Mouse (Mus musculus) frontal cortex, postnatal 25 days (tissue): ENCODE data around the gene Romo1.
"Not testable (repeated sequence)": the region's sequence is repeated elsewhere in the genome, so short reads cannot be mapped to it uniquely, and the experiment has no call there.

Source experiments
- DNase-seq, 2 experiments: peaks; one replicate each; pipeline ENCODE4 v3.0.0; 2022; ENCODE audit warnings: low spot score in 2 of 2

Romo1 gene

DNA sequence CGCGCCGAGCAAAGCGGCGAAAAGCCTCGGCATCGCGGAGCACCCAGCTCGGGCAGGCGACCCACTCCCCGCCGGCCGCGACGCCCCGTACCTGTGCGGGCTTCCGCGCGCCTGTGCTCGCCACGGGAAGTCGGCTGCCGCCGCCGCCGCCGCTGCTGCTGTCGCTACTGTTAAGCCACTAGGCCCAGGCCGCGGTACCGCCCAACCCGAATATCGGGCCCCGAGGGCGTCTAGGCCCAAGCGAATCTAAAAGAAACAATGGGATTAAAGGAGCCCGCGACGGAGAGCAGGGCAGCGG lies 35.9 kb downstream of the Romo1 start:
- DNase-seq, result no peak

DNA sequence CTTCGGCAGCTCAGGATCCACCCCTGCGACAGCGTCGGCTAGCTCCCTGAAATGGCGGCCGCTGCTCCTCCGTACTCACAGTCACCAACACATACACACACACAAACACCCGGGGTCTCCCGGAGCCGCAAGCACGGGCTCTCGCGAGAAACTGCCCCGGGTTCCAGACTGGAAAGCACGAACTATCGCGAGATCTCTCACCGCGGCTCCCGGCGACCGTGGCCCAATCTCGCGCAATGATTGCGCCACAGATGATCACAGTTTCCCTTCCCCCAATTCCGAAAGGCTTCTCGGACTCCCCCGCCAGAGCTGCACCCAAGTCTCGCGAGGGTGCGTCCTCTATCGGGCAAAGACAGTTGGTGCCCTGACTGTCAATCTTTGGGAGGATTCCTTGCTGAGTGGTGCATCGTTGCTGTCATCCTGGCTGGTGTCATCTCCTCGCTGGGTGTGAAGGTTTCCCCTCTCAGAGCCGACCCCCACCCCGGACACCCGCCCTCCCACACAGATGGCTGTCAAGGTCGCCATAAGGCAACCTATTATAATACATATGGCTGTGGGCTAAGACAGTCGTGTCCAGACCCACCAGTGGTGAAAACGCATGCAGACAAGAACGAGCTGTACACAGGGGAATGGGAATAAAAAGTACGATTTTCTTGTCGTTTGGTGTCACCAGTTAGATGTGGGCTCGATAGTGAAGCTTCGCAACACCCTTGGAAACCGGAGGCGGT lies 36.4 kb downstream of the Romo1 start, which contains the start of gene Rbm39:
Gene Rbm39 (minus strand): TSS at position 145 of the 728 bp plus-strand sequence.
- peak; percentile 100 for DNase-seq

DNA sequence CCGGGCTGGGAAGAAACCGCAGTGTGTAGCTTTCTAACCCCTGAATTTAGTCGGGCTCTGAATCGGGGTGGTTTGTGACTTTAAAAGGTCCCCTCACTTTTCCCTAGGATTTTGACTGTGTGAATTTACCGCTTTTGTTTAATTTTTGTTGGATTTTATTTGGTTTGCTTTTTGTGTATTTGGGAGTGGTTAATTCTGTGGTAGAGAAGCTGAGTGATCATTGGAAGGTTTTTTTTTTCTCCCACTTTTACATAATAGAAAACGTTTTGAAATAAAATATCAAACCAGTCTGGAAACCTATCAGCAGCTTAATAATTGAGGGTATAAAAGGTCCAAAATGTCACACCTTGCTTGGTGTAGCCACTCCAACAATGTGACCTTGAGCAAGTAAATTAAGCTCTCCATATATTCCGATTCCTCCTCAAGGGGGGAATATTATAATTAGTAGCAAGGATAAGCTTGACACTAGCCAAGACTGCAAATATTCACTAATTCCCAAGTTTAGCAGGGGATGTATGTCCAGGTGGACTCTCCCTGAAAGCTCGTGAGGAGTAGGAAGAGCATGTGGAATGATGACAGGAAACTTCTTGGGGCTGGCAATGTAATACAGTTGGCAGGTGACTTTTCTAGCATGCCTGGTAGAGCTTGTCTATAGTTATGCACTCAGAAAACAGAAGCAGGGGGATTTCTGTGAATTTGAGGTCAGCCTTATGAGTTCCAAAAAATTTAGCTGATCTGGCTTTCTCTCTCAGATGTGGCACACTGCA lies 37.2 kb downstream of the Romo1 start:
- no peak for DNase-seq

DNA sequence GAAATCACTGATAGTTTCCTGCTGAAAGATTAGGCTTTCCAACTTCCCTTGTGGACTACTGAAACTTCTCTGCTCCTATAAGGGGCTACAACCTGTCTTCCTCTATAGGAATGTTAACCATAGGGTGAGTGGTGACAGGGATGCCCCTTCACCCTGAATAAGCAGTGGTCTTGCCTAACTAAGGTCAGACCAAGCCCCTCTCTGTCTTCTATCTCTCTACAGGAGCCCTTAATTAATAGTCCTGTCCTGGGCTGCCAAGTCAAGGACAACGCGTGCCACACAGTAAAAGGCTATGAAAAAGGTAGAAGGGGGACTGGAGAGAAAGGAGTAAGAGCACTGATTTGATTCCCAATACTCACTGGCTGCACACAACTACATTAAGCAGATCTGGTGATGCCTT lies 37.8 kb downstream of the Romo1 start:
- no peak for DNase-seq

DNA sequence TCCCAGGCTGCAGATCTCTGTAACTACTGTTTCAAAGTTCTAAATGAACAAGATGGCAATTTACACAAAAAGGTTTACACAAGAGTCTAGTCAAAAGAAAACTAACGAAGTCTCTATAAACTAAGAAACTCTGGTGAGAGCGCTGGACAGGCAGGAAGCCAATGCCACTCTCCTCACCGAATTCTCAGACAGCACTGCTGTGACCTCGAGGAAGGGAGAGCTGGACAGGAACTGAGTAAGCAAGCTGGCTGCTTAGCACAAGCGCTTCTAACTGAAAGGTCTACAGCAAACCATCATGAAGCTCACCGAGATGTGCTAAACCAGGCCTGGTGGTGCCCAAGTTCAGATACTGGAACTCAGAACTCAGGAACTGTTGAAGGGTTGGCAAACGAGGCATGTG lies 45.4 kb downstream of the Romo1 start:
- not testable (repeated sequence) for DNase-seq

DNA sequence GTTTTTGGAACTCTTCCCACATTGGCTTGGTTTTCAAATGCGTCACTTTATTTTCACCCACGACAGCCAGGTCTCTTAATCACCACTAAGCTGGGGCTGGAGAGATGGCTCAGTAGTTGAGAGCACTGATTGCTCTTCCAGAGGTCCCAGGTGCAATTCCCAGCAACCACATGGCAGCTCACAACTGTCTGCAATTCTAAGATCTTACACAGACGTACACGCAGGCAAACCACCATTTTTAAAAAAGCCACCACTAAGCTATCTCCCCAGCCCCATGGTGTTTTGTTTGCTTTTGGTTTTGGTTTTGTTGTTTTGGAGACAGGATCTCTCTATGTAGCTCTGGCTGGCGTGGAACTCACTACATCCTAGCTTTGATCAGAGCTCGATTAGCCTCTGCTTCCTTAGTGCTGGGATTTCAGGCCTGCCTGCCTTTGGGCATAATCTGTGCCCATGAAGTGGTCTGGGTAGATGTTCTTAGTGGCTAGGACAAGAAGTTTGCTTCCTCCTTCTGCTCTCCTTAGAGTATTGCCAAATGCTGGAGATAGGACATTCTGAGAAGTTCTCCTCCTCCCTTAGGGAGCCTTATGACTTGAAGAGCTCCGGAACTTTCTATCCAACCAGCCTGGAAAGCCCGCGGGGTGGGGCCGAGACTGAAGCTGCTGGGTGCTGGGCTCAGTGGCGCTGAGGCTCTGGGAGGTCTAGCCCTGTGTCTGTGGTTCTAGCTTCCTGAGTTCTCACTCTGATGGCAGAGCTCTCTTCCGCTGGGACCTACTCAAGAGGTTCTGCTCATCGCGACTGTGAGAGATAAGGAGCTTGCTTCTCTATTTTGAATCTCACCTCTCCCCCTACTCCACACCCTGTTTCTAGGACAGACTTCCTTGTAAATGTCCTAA lies 46.4 kb downstream of the Romo1 start:
- no peak for DNase-seq

DNA sequence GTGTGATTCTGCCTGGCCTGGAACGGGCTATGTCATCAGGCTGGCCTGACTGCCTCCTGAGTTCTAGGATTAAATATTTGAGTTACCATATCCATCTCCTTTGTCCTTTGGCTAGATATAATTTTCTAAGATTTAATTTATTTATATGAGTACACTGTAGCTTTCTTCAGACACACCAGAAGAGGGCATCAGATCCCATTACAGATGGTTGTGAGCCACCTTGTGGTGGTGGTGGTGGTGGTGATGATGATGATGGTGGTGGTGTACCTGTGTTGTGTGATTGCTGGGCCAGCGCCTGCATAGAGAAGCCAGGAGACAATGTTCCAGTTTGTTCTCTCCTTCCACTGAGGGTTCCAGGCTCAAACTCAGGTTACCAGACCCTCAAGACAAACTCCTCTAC lies 47.7 kb downstream of the Romo1 start:
- DNase-seq, result no peak

DNA sequence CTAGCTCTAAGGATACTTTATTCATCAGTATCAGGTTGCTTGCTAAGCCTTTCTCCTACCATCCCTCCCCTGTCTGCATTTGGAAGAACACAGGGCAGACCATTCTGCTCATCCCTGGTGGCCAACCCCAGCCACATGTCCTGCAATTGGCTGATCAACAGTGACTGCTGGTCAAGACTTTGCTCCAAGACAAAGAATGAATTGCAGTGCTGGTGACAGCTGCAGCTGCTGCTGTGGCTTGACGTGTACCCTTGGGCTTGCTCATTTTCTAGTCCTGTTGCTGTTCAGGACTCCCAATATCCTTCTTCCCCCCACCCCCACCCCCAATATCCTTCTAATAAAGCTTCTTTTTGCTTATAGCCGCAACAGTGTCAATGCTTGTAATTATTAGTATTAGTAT lies 48.2 kb downstream of the Romo1 start:
- DNase-seq, result no peak

DNA sequence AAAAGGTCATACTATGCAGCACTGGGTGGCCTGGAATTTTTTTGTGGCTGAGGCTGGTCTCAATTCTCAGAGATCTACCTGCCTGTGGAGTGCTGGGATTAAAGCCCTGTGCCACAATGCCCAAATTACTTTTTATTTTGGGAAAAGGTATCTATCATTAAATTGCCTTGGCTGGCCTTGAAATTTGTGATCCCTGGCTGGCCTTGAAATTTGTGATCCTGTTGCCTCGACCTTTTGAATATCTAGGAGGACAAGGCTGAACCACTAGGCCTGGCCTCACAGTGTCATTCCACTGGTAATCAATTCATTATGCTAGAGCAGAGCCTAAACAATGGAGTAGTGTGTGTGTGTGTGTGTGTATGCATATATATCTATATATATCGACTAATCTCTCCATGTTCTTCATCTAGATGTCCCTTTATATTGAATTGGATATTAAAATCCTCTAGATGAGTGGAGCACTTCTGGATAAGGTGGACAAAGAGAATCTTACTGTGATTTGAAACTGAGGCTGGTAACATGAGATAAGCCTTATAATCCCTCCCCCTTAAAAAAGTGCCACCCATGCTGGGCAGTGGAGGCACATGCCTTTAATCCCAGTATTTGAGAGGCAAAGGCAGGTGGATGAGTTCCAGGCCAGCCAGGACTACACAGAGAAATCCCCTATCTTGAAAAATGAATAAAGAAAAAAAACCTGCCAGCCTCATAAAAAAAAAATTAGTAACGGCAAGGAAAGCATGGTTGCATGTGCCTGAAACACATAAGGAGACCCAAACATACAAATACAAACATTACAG lies 49.4 kb downstream of the Romo1 start:
- DNase-seq, result no peak

DNA sequence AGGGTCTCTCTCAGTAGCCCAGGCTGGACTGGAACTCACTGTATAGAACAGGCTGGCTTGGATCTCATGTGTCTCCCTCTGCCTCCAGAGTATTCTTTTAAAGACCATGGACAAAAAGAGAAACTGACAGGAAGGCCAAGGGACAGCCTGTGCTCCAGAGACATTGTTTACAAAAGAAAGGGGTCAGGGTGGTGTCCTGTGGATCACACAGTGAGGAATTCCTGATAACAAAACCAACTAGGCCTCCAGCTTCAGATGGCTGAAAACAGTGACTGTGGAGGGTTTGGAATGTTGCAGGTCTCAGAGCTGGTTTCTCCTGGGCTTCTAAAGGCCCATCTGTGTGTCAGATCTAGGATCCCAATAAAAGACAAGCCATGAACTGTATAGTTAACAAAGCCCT lies 50.7 kb downstream of the Romo1 start:
- no peak for DNase-seq
